Mouse (Mus musculus): Measurements from ENCODE around the gene Ttll11.

Ttll11 gene

DNA sequence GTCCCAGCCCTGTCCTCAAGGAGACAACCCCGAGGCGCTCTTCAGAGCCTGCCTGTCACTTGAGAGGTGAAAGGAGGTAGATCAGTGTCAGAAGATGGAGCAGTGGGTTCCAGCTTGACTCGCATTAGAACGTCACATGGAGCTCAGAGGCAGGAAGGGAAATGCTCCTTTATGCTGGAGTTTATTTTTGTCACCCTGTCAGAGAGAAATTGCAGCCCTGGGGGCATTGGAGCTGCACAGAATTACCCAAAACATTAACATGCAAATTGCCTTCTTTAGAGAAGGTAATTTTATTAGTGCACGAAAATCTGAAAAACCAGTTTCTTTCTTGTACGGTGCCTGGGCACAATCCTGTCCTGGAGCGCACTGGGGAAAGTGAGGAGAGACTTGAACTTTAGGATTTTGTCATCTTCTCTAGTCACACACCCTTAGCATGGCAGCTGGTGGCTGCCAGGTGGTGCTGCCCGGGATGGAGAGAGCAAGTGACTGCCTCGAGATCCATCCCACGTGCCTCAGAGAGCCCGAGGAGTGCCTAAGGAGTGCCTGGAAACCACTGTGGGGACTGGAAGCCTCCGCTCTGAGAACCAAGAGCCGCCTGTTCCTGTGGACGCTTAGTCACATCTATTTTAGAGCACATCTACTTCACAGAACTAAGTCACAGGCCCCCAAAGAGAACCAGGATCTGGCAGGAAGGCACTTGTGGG is 211.7 kb downstream of the Ttll11 start:
- no peak for DNase-seq (ENCODE audit: low read depth)

- no peak for DNase-seq (ENCODE audit: low read depth)
Observed at GRCm38 (mm10) chr2:35764328-35764727, 215.4 kb downstream of the Ttll11 start.

DNA sequence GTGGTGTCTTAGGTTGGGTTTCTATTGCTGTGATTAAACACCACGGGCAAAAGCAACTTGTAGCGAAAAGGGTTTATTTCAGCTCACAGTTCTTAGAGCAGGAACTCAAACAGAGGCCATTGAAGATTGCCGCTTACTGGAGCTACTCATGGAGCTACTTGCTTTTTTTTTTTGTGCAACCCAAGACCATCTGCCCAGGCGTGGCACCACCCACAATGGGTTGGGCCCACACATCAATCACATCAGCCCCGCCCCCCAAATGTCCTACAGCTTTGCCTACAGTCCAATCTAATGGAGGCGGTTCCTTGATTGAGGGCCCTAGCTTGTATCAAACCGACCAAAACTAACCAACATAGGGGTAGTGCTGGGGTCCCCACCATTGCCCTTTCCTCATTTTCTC is 215.9 kb downstream of the Ttll11 start:
- no peak for DNase-seq (ENCODE audit: low read depth)

DNA sequence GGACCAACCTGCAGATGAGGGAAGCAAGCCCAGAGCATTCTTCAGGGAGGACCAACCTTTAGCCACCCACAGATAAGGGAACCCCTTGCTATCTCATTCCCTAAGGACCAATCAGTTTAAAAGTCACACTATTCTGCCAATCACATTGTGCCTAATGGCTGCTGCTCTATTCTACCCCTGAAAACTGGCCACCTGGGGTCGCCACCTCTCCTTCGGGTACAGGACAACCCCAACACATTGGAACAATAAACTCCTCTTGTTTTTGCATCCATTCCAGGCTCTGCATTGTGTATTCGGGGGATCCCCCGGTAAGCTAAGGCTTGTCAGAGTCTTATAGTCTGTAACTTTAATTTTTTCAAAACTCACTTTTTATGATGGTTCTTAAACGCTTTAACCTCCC is 218.3 kb downstream of the Ttll11 start:
- no peak for DNase-seq (ENCODE audit: low read depth)

DNA sequence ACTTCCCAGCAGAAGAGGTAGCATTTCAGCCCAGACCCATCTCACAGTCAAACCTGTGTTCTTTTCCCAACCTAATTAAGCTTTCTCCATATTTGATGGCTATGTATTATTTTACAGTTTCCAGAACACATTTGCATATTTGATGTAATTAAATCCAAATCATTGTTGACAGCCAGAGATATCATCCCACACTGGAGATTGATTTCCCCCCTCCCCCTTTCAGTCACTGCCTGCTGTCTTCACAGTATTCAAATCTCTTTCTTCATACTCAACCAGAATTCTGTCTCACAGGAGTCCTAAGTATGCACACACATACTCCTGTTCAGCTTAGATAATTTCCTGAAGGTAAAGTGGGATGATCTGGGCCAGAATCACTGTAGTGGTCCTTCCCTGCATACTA is 218.8 kb downstream of the Ttll11 start:
- no peak for DNase-seq (ENCODE audit: low read depth)

DNA sequence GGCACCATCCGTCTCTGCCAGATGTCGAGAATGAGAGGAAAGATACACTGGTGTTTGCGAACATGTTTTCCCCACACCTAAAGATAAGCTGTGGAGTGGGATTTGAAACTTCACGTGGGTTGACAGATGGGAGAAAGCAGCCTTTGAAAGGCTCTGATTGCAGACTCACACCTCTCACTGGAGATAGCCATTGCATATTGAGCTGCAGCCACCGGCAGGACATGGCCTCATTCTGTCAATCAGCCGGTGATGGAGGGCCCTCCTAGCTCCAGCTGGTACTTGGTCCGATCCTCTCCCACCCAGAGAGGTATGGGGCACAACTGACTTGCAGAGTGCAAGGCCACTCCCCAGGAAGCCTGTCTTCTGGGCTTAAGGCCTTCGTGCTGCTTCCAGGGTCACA is 219.4 kb downstream of the Ttll11 start:
- DNase-seq (ENCODE audit: low read depth): no peak

DNA sequence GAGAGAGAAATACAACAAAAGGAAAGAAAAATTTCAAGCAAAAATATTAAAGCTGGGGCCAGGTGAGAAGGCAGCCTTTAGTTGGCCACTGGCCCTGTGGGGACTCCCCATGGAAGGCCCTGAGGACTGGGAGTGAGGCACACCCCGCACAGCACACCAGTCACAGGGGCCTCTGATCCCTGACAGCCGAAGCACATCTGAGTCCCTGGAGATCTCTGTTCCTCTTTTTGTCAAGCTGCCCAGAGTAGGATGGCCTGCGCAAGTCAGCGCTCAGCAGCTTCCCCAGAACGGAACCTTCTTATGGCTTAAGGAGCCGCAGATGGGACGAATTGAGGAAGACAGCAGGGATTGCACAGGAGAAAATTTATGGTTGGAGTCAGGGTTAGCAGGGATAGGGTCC is 223.2 kb downstream of the Ttll11 start:
- no peak for DNase-seq (ENCODE audit: low read depth)

- no peak for DNase-seq (ENCODE audit: low read depth)
Observed at GRCm38 (mm10) chr2:35751781-35752505, 227.8 kb downstream of the Ttll11 start.

GRCm38 (mm10) chr2:35750533-35751141 is 229.1 kb downstream of the Ttll11 start:
- DNase-seq (ENCODE audit: low read depth): no peak

DNA sequence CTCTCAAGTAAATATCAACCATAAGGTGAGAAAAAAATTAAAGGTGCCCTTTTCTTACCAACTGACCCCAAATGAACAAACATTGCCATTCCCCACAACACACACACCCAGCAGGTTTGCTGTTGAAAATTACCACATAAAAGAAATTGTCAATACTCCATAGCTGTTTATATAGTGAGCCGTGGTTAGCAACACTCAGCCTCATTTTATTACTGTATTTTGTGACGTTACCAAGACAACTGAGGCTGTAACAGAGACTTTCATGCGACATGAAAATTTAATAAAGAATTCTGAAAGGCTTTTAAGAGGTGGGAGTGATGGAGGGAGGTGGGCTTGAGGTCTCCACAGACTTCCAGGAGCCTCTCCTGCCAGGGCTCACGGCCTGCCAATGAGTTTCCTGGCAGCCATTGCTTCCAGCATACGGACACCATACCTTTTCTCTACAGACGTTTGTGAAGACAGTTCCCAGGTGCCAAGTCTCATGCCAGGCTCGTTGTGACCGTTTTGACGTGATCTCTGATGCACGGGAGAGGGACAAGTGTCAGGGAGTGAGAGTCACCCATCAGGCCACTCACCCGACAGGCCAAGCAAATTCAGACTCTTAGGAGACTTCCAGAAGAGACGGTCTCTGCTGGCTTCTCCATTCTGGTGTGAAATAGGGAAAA is 232.2 kb downstream of the Ttll11 start:
- DNase-seq (ENCODE audit: low read depth): no peak

DNA sequence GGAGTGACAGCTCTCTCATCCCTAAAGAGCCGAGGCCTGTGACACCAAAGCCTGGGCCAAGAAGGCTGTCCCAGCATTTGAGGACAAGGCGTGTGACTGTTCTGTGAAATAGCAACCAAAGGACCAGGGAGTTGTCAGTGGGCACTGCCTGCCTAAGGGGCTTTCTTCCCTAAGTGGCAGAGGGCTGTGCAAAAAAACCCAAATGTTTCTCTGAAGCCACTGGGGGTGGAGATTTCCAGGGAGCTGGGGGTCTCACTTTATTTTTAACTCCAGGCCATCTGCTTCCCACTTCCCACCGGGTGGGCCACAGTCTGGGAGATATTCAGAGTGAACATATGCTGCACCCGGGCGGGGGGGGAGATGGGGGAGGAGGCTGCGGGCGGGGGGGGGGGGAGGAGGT is 233.1 kb downstream of the Ttll11 start:
- DNase-seq (ENCODE audit: low read depth): no peak

DNA sequence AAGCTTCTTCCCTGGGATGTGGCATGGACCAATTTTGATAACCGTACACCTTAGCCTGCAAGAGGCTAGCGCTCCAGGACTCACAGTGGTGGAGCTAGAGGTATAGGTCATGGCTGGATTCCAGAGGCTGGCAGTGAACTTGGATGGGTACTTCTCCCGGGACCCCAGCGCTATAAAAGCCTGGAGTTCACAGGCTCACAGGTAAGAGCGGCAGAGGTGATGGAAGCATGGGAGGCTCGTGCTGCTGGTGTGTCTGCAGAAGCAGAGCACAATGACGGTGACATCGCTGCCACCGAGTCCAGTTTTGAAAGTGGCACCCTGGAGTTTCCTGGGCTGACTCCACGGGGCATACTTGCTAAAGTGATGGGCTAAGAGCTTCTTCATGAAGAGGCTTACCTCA is 233.8 kb downstream of the Ttll11 start:
- no peak for DNase-seq (ENCODE audit: low read depth)

DNA sequence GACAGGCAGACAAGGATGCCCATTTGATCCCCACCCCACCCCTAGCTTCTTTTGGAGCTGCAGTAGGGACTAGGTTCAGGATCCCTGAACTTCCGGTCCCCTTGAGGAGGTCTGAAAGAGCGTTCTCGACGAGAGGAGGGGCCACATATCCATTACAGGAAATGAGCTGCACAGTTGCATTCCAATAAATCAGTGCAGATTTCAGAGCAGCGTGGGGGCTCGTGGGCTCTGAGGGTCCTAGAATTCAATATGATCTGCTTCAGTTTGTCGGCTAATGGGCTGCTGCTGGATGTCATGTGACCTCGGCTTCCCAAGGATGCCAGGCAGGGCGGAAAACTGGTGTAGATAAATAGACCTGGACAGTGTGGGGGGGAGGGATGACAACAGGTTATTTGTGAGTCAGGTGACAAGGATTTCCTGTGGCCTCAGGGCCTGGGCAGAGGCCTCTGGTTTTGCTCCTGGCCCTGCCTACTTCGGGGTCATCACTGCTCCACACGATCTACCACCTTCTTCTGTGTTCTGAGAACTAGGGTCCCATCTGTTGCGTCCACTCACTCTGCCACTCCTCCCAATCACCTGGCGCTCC is 240.0 kb downstream of the Ttll11 start:
- no peak for DNase-seq (ENCODE audit: low read depth)

GRCm38 (mm10) chr2:35737467-35738027 is 242.2 kb downstream of the Ttll11 start:
- DNase-seq (ENCODE audit: low read depth): no peak

DNA sequence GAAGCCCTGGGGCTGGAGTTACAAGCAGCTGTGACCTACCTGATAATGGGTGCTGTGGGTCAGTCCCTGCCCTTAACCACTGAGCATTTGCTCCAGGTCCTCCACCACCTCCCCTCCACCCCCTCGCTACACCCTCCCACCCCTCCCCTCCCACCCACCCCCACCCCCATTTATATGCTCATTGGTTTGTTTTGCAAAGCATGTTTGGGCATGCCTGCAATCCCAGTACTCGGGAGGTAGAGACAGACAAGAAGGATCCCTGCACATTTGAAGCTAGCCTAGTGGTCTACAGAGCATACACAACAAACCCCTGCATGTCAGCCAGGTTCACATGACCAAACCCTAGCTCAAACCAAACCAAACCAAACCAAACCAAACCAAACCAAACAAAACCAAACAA is 243.7 kb downstream of the Ttll11 start:
- no peak for DNase-seq (ENCODE audit: low read depth)

- peak; percentile 32 for DNase-seq (ENCODE audit: low read depth)
Observed at GRCm38 (mm10) chr2:35735001-35735400, 244.7 kb downstream of the Ttll11 start.

- no peak for DNase-seq (ENCODE audit: low read depth)
Observed at GRCm38 (mm10) chr2:35731671-35732449, 247.9 kb downstream of the Ttll11 start.

GRCm38 (mm10) chr2:35729077-35730065 is 250.3 kb downstream of the Ttll11 start:
- DNase-seq (ENCODE audit: low read depth): peak; percentile 13

DNA sequence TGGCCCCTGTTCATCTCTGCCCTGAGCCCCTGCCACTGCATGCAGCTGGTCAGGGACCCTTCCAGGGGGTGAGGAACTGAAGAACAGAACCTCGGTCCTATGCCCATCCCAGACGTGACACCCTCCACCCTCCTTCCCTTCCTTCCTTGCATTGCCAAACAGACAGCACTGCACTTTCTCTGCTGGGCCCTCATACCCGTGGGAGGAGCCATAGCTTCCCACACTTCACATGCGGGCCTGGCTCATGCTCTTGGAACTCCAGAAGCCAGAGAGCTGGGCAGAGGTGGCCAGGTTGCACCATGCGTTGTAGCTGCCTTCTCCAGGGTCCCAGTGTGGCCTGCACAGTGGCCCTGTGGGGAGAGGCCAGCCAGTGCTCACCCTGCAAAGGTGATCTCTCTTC is 251.1 kb downstream of the Ttll11 start:
- DNase-seq (ENCODE audit: low read depth): no peak

GRCm38 (mm10) chr2:35723691-35724090 is 256.0 kb downstream of the Ttll11 start:
- DNase-seq (ENCODE audit: low read depth): no peak

All from induced T-regulatory cell, adult 2 months (primary cell).